Mouse (Mus musculus): Measurements from ENCODE around the gene Fhod1. TPM values are rescaled to one million over a fixed set of nuclear protein-coding genes. Genes with fewer than 3 reads are reported as not detected.

Fhod1 gene
- total and polyA plus RNA-seq, 2 experiments from 2014 or later, result 0.72 to 6.9 TPM

GRCm38 (mm10) chr8:105308428-105308827 is 39.3 kb downstream of the Fhod1 start:
- ATAC-seq (ENCODE audit: insufficient read depth, low read depth), result no peak
- WGBS, result 92% methylated on average over 10 of the region's 10 CpGs
- H3K36me3 ChIP-seq (replicated peaks; ENCODE audit: control insufficient read depth, insufficient read depth, low read length), result peaks cover 27% of the 10 kb centered on the region

DNA sequence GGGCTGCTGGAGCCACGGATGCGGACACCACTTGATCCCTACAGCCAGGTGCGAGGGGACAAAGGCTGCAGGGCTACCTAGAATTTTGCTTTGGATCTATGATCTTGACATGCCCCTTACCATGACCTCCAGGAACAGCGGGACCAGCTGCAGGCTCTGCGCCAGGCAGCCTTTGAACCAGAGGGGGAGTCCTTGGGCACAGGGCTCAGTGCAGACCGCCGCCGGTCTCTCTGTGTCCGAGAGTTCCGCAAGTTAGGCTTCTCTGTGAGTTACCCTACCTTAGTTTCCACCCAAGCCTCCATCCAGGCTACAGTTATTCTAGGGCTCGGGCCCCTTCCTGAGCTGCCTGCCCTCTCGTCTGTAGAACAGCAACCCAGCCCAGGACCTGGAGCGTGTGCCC is 40.1 kb downstream of the Fhod1 start:
- H3K4me2 ChIP-seq (ENCODE audit: low read depth, low read length), result no peak overlapping the region
- H3K27me3 ChIP-seq (ENCODE audit: control insufficient read depth, insufficient read depth, low read length), result no peaks in the 10 kb centered on the region
- H3K9me3 ChIP-seq (replicated peaks; ENCODE audit: control insufficient read depth, low read length), result no peaks in the 10 kb centered on the region
- peaks cover 31% of the 10 kb centered on the region for H3K36me3 ChIP-seq (replicated peaks; ENCODE audit: control insufficient read depth, insufficient read depth, low read length)
- ATAC-seq (ENCODE audit: insufficient read depth, low read depth) (no peak), DNase-seq (ENCODE audit: low spot score) (no peak)
- no peak overlapping the region for H3K27ac ChIP-seq (ENCODE audit: low read depth)
- WGBS, result 91% methylated on average over 13 of the region's 13 CpGs
- no peak overlapping the region for H3K9ac ChIP-seq (replicated peaks; ENCODE audit: low read depth, low read length)
- no peak overlapping the region for H3K4me3 ChIP-seq (ENCODE audit: low read depth, low read length)
- no peak for TF ChIP-seq CTCF (IDR thresholded peaks at IDR 0.05; ENCODE audit: low read depth)
- TF ChIP-seq EP300 (IDR thresholded peaks at IDR 0.05; ENCODE audit: low read depth), result no peak
- peaks cover 24% of the 10 kb centered on the region; the same call in 1 of the 2 replicates for H3K4me1 ChIP-seq (ENCODE audit: control insufficient read depth, insufficient read depth)

More at GRCm38 (mm10) chr8:105308428-105308827, 39.3 kb downstream of the Fhod1 start:
- Histone ChIP-seq H3K9ac (replicated peaks; ENCODE audit: low read depth, low read length) (no peak overlapping the region), H3K27ac (ENCODE audit: low read depth) (no peak overlapping the region), H3K4me1 (ENCODE audit: control insufficient read depth, insufficient read depth) (peaks cover 28% of the 10 kb centered on the region), H3K4me2 (ENCODE audit: low read depth, low read length) (no peak overlapping the region), H3K27me3 (ENCODE audit: control insufficient read depth, insufficient read depth, low read length) (no peaks in the 10 kb centered on the region), H3K4me3 (ENCODE audit: low read depth, low read length) (no peak overlapping the region), H3K9me3 (replicated peaks; ENCODE audit: control insufficient read depth, low read length) (no peaks in the 10 kb centered on the region)
- TF ChIP-seq CTCF (IDR thresholded peaks at IDR 0.05; ENCODE audit: low read depth) (no peak), EP300 (IDR thresholded peaks at IDR 0.05; ENCODE audit: low read depth) (no peak)
- DNase-seq (ENCODE audit: low spot score), result no peak

DNA sequence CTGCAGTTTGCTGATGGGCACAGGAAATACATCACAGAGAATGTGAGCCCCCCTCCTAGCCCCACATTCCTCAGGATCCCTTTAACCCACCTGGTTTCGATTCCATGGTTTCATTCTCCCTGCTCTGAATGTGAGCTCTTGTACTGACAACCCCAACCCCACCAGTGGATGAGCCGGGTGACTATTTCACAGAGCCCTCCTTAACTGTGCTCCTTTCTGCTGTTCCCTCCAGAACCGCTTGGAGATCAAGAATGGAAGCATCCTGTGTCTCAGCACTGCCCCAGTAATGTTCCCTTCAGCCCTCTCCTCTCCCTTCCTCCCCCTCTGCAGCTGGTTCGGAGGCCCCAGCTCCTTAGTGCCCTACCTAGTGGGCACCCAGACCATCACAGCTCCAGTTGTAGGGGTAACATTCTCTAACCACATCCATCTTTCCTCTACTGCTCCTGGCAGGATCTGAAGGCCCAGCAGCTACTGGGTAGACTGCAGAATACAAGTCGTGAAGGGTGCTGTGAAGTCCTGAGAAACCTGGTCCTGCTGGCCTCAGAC is 41.5 kb downstream of the Fhod1 start:
- Histone ChIP-seq H3K4me2 (ENCODE audit: low read depth, low read length) (peak overlapping the region; percentile 76), H3K9ac (replicated peaks; ENCODE audit: low read depth, low read length) (no peak overlapping the region), H3K4me1 (ENCODE audit: control insufficient read depth, insufficient read depth) (peaks cover 24% of the 10 kb centered on the region; the same call in 1 of the 2 replicates), H3K27me3 (ENCODE audit: control insufficient read depth, insufficient read depth, low read length) (no peaks in the 10 kb centered on the region), H3K4me3 (ENCODE audit: low read depth, low read length) (peak overlapping the region; percentile 40), H3K9me3 (replicated peaks; ENCODE audit: control insufficient read depth, low read length) (no peaks in the 10 kb centered on the region), H3K27ac (ENCODE audit: low read depth) (peak overlapping the region; percentile 66), H3K36me3 (replicated peaks; ENCODE audit: control insufficient read depth, insufficient read depth, low read length) (peaks cover 39% of the 10 kb centered on the region)
- ATAC-seq (ENCODE audit: insufficient read depth, low read depth), result peak; percentile 12; the same call in 1 of the 2 replicates
- TF ChIP-seq CTCF (IDR thresholded peaks at IDR 0.05; ENCODE audit: low read depth), result no peak
- no peak for TF ChIP-seq EP300 (IDR thresholded peaks at IDR 0.05; ENCODE audit: low read depth)
- DNase-seq (ENCODE audit: low spot score), result no peak
- 40% methylated on average over 5 of the region's 5 CpGs for WGBS

- DNase-seq (ENCODE audit: low spot score) (peak; percentile 65), ATAC-seq (ENCODE audit: insufficient read depth, low read depth) (peak; percentile 56)
- no peaks in the 10 kb centered on the region for H3K27me3 ChIP-seq (ENCODE audit: control insufficient read depth, insufficient read depth, low read length)
- H3K9me3 ChIP-seq (replicated peaks; ENCODE audit: control insufficient read depth, low read length), result no peaks in the 10 kb centered on the region
- H3K9ac ChIP-seq (replicated peaks; ENCODE audit: low read depth, low read length), result peak within 1 kb of the TSS; percentile 56
- H3K4me1 ChIP-seq (ENCODE audit: control insufficient read depth, insufficient read depth), result peaks cover 24% of the 10 kb centered on the region; the same call in 1 of the 2 replicates
- H3K27ac ChIP-seq (ENCODE audit: low read depth), result peak within 1 kb of the TSS; percentile 66
- H3K4me2 ChIP-seq (ENCODE audit: low read depth, low read length), result peak within 1 kb of the TSS; percentile 76
- WGBS, result 7% methylated on average over 29 of the region's 30 CpGs
- peak within 1 kb of the TSS; percentile 40 for H3K4me3 ChIP-seq (ENCODE audit: low read depth, low read length)
- H3K36me3 ChIP-seq (replicated peaks; ENCODE audit: control insufficient read depth, insufficient read depth, low read length), result peaks cover 47% of the 10 kb centered on the region
- TF ChIP-seq CTCF (IDR thresholded peaks at IDR 0.05; ENCODE audit: low read depth) (no peak), EP300 (IDR thresholded peaks at IDR 0.05; ENCODE audit: low read depth) (no peak)
These were observed 42.3 kb downstream of the Fhod1 start, which contains the start of gene Elmo3 for GRCm38 (mm10) chr8:105305211-105306145. Elmo3 (plus strand) TSS chr8:105305601.

- DNase-seq (ENCODE audit: low spot score), result no peak
- Histone ChIP-seq H3K4me1 (ENCODE audit: control insufficient read depth, insufficient read depth) (peaks cover 24% of the 10 kb centered on the region; the same call in 1 of the 2 replicates), H3K4me3 (ENCODE audit: low read depth, low read length) (no peak overlapping the region), H3K9ac (replicated peaks; ENCODE audit: low read depth, low read length) (no peak overlapping the region), H3K27me3 (ENCODE audit: control insufficient read depth, insufficient read depth, low read length) (no peaks in the 10 kb centered on the region), H3K36me3 (replicated peaks; ENCODE audit: control insufficient read depth, insufficient read depth, low read length) (peaks cover 54% of the 10 kb centered on the region), H3K4me2 (ENCODE audit: low read depth, low read length) (no peak overlapping the region), H3K27ac (ENCODE audit: low read depth) (peak overlapping the region; percentile 66; the same call in 1 of the 2 replicates), H3K9me3 (replicated peaks; ENCODE audit: control insufficient read depth, low read length) (no peaks in the 10 kb centered on the region)
- TF ChIP-seq CTCF (IDR thresholded peaks at IDR 0.05; ENCODE audit: low read depth) (no peak), EP300 (IDR thresholded peaks at IDR 0.05; ENCODE audit: low read depth) (no peak)
- WGBS, result 33% methylated on average over 9 of the region's 9 CpGs
- ATAC-seq (ENCODE audit: insufficient read depth, low read depth), result peak; percentile 22; the same call in 1 of the 2 replicates
These were observed 43.2 kb downstream of the Fhod1 start for GRCm38 (mm10) chr8:105304325-105305210.
